Mouse (Mus musculus) intestine, embryonic 15.5 days (tissue): ENCODE data around the gene Gins3. TPM values are rescaled to one million over a fixed set of nuclear protein-coding genes. Genes with fewer than 3 reads are reported as not detected.

ENCODE experiments used
- ATAC-seq: fragments of 200-750 bp; cut with Nextera tagmentation; 2 replicates; pipeline ENCODE4 v1.8.0; 2017; ENCODE audit warnings: moderate TSS enrichment, moderate library complexity
- H3K27ac ChIP-seq: fragments of 300-500 bp; sonication (generic); 2 replicates; pipeline ENCODE4 v1.5.1; 2015; ENCODE audit warnings: mild to moderate bottlenecking, inconsistent platforms
- H3K27me3 ChIP-seq: fragments of 300-500 bp; sonication (generic); replicated peaks from 2 replicates; pipeline ENCODE4 v1.6.1; 2015; ENCODE audit warnings: inconsistent platforms
- H3K36me3 ChIP-seq: fragments of 300-500 bp; sonication (generic); 2 replicates; pipeline ENCODE4 v1.6.1; 2015; ENCODE audit warnings: inconsistent platforms
- H3K4me1 ChIP-seq: fragments of 300-500 bp; sonication (generic); replicated peaks from 2 replicates; pipeline ENCODE4 v1.6.1; 2015; ENCODE audit warnings: inconsistent platforms
- H3K4me2 ChIP-seq: fragments of 300-500 bp; sonication (generic); replicated peaks from 2 replicates; pipeline ENCODE4 v1.6.1; 2015; ENCODE audit warnings: mild to moderate bottlenecking, inconsistent platforms
- H3K4me3 ChIP-seq: fragments of 300-500 bp; sonication (generic); replicated peaks from 2 replicates; pipeline ENCODE4 v1.5.1; 2015; ENCODE audit warnings: inconsistent platforms
- H3K9ac ChIP-seq: fragments of 300-500 bp; sonication (generic); 2 replicates; pipeline ENCODE4 v1.6.1; 2015; ENCODE audit warnings: inconsistent platforms
- H3K9me3 ChIP-seq: fragments of 300-500 bp; sonication (generic); 2 replicates; pipeline ENCODE4 v1.6.1; 2016; ENCODE audit warnings: inconsistent platforms
- WGBS: fragments of 180-500 bp; shearing (Covaris S2); methylation state at CpG from one replicate; pipeline ENCODE4 v1.1.7; 2015; 5-methylcytosine and 5-hydroxymethylcytosine counted together
- polyA plus RNA-seq: library from polyadenylated mRNA; unstranded; fragments of >200 nt; fragmentation: Nextera tagmentation; extraction: Ambion mirVana; gene quantifications from 2 replicates; pipeline ENCODE4 v1.2.1, GENCODE M21; 2015

Gins3 gene
- polyA plus RNA-seq, 1 experiment from 2014 or later = 16.9 TPM

- no peak overlapping the region for H3K4me2 ChIP-seq
- no peak for ATAC-seq
- WGBS = 61% methylated on average over 9 of the region's 9 CpGs
These were observed 26.0 kb upstream of the Gins3 start for GRCm38 (mm10) chr8:95607210-95607609.

GRCm38 (mm10) chr8:95609406-95609805 lies 23.8 kb upstream of the Gins3 start:
- Histone ChIP-seq H3K9me3 (no peaks in the 10 kb centered on the region), H3K4me1 (no peaks in the 10 kb centered on the region), H3K27ac (no peak overlapping the region), H3K36me3 (no peaks in the 10 kb centered on the region), H3K4me3 (no peak overlapping the region), H3K4me2 (no peak overlapping the region), H3K9ac (no peak overlapping the region), H3K27me3 (peaks cover 7% of the 10 kb centered on the region; the same call in 1 of the 2 replicates)
- no peak for ATAC-seq
- WGBS = 81% methylated on average over 5 of the region's 5 CpGs

More at GRCm38 (mm10) chr8:95607210-95607609, 26.0 kb upstream of the Gins3 start:
- Histone ChIP-seq H3K36me3 (no peaks in the 10 kb centered on the region), H3K9me3 (no peaks in the 10 kb centered on the region), H3K9ac (no peak overlapping the region), H3K4me1 (no peaks in the 10 kb centered on the region), H3K4me3 (no peak overlapping the region), H3K27ac (no peak overlapping the region), H3K27me3 (no peaks in the 10 kb centered on the region; the same call in 1 of the 2 replicates)

GRCm38 (mm10) chr8:95610749-95611148 lies 22.5 kb upstream of the Gins3 start:
- ATAC-seq = no peak
- no peak overlapping the region for H3K4me3 ChIP-seq
- peaks cover 7% of the 10 kb centered on the region; the same call in 1 of the 2 replicates for H3K27me3 ChIP-seq
- H3K4me2 ChIP-seq = no peak overlapping the region
- no peaks in the 10 kb centered on the region for H3K4me1 ChIP-seq
- WGBS = 72% methylated on average over 14 of the region's 14 CpGs
- no peak overlapping the region for H3K27ac ChIP-seq
- H3K36me3 ChIP-seq = no peaks in the 10 kb centered on the region
- no peak overlapping the region for H3K9ac ChIP-seq
- H3K9me3 ChIP-seq = no peaks in the 10 kb centered on the region

DNA sequence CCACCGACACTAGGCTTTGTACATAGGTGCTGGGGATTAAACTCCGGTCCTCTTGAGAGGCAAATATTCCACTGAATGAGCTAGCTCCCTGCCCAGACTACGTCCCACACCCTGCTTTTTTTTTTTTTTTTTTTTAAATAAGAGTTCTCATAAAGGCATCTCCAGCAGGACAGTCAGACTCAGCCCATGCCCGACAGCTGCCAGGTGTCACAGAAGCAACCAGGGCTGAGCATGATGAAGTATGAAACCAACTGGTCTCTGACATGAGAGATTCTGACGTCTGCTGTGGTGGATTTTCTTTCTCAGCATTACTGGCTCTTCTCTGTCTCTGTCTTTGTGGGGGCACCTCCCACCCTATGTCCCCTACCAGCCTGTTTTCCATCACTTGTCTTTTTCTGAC lies 21.5 kb upstream of the Gins3 start:
- no peaks in the 10 kb centered on the region for H3K4me1 ChIP-seq
- 58% methylated on average over 5 of the region's 5 CpGs for WGBS
- no peak overlapping the region for H3K9ac ChIP-seq
- no peaks in the 10 kb centered on the region for H3K36me3 ChIP-seq
- H3K27me3 ChIP-seq = peaks cover 7% of the 10 kb centered on the region; the same call in 1 of the 2 replicates
- ATAC-seq = no peak
- H3K4me3 ChIP-seq = no peak overlapping the region
- peak overlapping the region; percentile 37; the same call in 1 of the 2 replicates for H3K4me2 ChIP-seq
- no peaks in the 10 kb centered on the region for H3K9me3 ChIP-seq
- H3K27ac ChIP-seq = no peak overlapping the region

DNA sequence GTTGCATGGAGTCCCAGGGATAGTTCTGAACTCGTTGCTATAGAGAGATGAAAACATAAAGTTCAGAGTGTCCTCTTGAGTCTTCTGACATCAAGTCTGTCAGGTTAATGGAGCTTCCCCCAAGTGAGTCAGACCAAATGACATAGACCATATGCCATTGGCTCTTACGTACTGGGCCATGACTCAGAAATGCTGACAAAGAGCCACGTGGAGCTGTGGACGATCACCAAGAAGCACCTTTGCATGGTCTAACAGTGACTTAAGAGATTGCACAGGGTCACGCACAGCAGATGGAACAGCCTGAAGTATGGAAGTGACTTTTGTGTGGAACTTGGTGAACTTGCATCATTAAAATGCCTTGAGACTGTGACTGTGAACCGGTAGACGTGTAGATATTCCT lies 16.9 kb upstream of the Gins3 start:
- Histone ChIP-seq H3K4me2 (no peak overlapping the region), H3K4me1 (no peaks in the 10 kb centered on the region), H3K27me3 (peaks cover 7% of the 10 kb centered on the region; the same call in 1 of the 2 replicates), H3K36me3 (no peaks in the 10 kb centered on the region), H3K4me3 (no peak overlapping the region), H3K9ac (no peak overlapping the region), H3K27ac (no peak overlapping the region), H3K9me3 (no peaks in the 10 kb centered on the region)
- 89% methylated on average over 7 of the region's 7 CpGs for WGBS
- no peak for ATAC-seq

DNA sequence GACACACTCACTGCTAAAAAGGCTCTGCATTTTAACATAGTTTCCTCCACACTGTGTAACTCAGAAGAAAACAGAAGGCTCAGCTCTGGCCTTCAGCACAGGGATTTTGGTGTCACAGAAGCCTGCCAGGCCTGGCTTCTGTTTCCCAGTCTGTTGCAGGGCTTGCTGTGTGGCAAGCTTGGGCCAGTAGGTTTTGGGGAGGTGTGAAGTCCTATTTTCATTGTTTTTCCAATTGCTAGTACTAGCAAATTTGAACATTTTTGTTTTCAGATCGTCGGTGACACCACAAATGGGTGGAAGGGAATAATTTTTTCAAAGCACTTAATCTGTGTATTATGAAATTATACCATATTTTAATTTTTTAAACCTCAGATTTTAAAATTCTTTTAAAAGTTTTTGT lies 13.2 kb upstream of the Gins3 start:
- Histone ChIP-seq H3K9me3 (no peaks in the 10 kb centered on the region), H3K27ac (no peak overlapping the region), H3K4me1 (no peaks in the 10 kb centered on the region), H3K4me2 (no peak overlapping the region), H3K36me3 (no peaks in the 10 kb centered on the region), H3K27me3 (no peaks in the 10 kb centered on the region), H3K9ac (no peak overlapping the region), H3K4me3 (no peak overlapping the region)
- no peak for ATAC-seq
- 91% methylated on average over 2 of the region's 2 CpGs for WGBS

GRCm38 (mm10) chr8:95624833-95625232 lies 8.4 kb upstream of the Gins3 start:
- no peak overlapping the region for H3K4me3 ChIP-seq
- H3K36me3 ChIP-seq = no peaks in the 10 kb centered on the region

GRCm38 (mm10) chr8:95632840-95633239 lies 413 bp upstream of the Gins3 start:
- no peak for ATAC-seq
- WGBS = 82% methylated on average over 6 of the region's 6 CpGs
- Histone ChIP-seq H3K9me3 (no peaks in the 10 kb centered on the region), H3K4me3 (no peak overlapping the region), H3K9ac (no peak overlapping the region), H3K36me3 (no peaks in the 10 kb centered on the region; the same call in 1 of the 2 replicates), H3K4me2 (peak overlapping the region; percentile 75), H3K27me3 (no peaks in the 10 kb centered on the region), H3K4me1 (0 out of 2 replicates have a peak, but pooled peaks cover 5% of the 10 kb centered on the region), H3K27ac (no peak overlapping the region)

More at GRCm38 (mm10) chr8:95624833-95625232, 8.4 kb upstream of the Gins3 start:
- Histone ChIP-seq H3K4me2 (no peak overlapping the region), H3K27ac (no peak overlapping the region), H3K9ac (no peak overlapping the region), H3K27me3 (no peaks in the 10 kb centered on the region), H3K4me1 (no peaks in the 10 kb centered on the region), H3K9me3 (no peaks in the 10 kb centered on the region)
- ATAC-seq = no peak
- WGBS = 86% methylated on average over 2 of the region's 2 CpGs

GRCm38 (mm10) chr8:95634063-95634340 lies 749 bp downstream of the Gins3 start:
- Histone ChIP-seq H3K4me3 (peak overlapping the region; percentile 83), H3K4me2 (peak overlapping the region; percentile 75), H3K27ac (no peak overlapping the region), H3K27me3 (no peaks in the 10 kb centered on the region), H3K36me3 (no peaks in the 10 kb centered on the region; the same call in 1 of the 2 replicates), H3K9me3 (no peaks in the 10 kb centered on the region), H3K9ac (peak overlapping the region; percentile 68), H3K4me1 (0 out of 2 replicates have a peak, but pooled peaks cover 5% of the 10 kb centered on the region)
- WGBS = under 1% methylated on average over 6 of the region's 6 CpGs
- peak; percentile 24 for ATAC-seq

DNA sequence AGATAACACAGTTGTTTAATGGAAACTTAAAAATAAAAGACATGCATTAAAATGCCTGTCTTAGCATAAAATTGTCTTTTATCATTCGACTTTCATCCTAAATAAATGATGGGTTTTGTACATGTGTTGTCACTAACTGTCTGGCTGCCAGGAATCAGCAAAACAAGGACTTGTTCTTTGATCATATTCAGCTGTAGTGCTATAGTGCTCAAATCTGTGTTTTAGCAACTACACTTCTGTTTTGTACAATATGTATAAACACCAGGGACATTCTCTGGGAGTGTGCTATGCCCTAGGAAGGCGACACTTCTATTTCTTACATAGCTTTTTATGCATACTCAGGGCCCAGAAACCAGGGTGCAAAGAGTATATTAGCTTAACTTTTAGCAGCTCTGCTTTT lies 11.7 kb downstream of the Gins3 start:
- 90% methylated on average over 2 of the region's 2 CpGs for WGBS
- H3K4me1 ChIP-seq = no peaks in the 10 kb centered on the region
- H3K36me3 ChIP-seq = peaks cover 4% of the 10 kb centered on the region; the same call in 1 of the 2 replicates
- no peak overlapping the region for H3K4me2 ChIP-seq
- no peaks in the 10 kb centered on the region for H3K27me3 ChIP-seq
- no peaks in the 10 kb centered on the region for H3K9me3 ChIP-seq
- no peak overlapping the region for H3K27ac ChIP-seq
- no peak overlapping the region for H3K4me3 ChIP-seq
- no peak overlapping the region for H3K9ac ChIP-seq
- no peak for ATAC-seq

GRCm38 (mm10) chr8:95648251-95648650 lies 15.0 kb downstream of the Gins3 start:
- no peak overlapping the region for H3K27ac ChIP-seq
- peaks cover 2% of the 10 kb centered on the region; the same call in 1 of the 2 replicates for H3K36me3 ChIP-seq
- no peaks in the 10 kb centered on the region for H3K9me3 ChIP-seq
- 85% methylated on average over 3 of the region's 3 CpGs for WGBS
- H3K4me1 ChIP-seq = no peaks in the 10 kb centered on the region
- H3K4me3 ChIP-seq = no peak overlapping the region
- no peak for ATAC-seq
- H3K9ac ChIP-seq = no peak overlapping the region
- no peak overlapping the region for H3K4me2 ChIP-seq
- H3K27me3 ChIP-seq = no peaks in the 10 kb centered on the region

DNA sequence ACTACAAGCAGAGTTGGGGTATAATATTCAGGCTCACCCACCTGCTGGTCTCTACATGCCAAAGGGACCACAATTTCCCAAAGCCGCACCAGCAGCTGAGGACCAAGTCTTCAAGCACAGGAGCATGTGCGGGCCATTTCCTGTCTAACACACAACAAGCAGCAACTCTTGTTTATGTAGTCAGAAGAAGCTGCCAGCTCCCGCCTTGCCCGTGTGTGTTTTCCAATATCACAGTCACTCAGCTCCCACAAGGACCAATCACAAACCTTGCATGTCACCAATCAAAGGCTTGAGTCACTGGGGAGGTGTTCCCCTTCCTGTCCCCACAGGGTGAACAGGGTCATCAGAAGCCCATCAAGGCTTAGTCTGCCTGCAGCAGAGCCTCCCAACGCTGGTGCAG lies 20.1 kb downstream of the Gins3 start:
- H3K27me3 ChIP-seq = no peaks in the 10 kb centered on the region
- no peak overlapping the region for H3K4me2 ChIP-seq
- 62% methylated on average over 5 of the region's 5 CpGs for WGBS
- H3K27ac ChIP-seq = no peak overlapping the region
- no peaks in the 10 kb centered on the region for H3K4me1 ChIP-seq
- no peak overlapping the region for H3K9ac ChIP-seq
- H3K4me3 ChIP-seq = no peak overlapping the region
- H3K9me3 ChIP-seq = no peaks in the 10 kb centered on the region
- H3K36me3 ChIP-seq = no peaks in the 10 kb centered on the region
- ATAC-seq = no peak

DNA sequence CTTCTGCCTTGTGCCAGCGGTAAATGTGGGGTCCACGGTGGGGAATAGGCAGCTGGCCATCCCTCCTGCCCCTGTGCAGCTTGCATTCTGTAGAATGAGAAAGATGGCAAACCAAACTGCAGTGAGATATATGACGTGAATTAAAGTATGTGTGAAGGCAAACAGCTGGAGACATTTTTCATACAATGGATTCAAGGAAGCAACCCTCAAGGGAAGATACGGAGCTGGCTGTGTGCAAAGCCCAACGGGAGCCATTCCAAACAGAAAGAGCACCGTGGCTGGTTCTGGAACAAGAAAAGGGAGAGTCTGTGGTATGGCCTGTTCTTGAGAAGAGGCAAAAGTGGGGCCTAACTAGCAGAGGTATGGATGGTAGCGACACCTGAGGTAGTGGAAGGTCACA lies 22.6 kb downstream of the Gins3 start:
- Histone ChIP-seq H3K27ac (no peak overlapping the region), H3K4me3 (no peak overlapping the region), H3K4me1 (no peaks in the 10 kb centered on the region), H3K36me3 (no peaks in the 10 kb centered on the region), H3K9ac (no peak overlapping the region), H3K27me3 (no peaks in the 10 kb centered on the region), H3K4me2 (no peak overlapping the region), H3K9me3 (no peaks in the 10 kb centered on the region)
- WGBS = 64% methylated on average over 7 of the region's 7 CpGs
- ATAC-seq = no peak
